Mouse (Mus musculus): ENCODE data around the gene Zfp706.

DNA sequence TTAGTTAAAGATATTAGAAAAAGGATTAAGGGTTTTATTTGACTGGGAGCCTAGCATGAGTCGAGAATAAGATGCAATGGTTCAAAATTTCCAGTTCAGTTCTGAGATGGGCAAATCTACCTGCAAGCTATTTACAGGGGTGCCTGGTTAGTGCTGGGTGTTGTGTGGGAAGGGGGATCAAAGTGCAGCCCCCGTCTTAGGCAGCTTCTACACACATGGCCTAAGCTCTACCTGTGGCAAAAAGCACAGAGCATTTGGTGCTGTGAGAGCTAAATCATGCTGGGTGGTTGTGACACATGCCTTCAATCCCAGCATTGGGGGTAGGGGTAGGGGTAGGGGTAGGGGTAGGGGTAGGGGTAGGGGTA, 32.3 kb downstream of the Zfp706 start:
- TF ChIP-seq CTCF (IDR thresholded peaks at IDR 0.05; ENCODE audit: low read depth) (no peak), EP300 (optimal IDR thresholded peaks at IDR 0.05) (no peak)

All from stomach, postnatal 0 days (tissue).